Mouse (Mus musculus): ENCODE measurements around the gene Bora. TPM values are rescaled to one million over a fixed set of nuclear protein-coding genes. Genes with fewer than 3 reads are reported as not detected.
"Not testable (repeated sequence)": the region's sequence is repeated elsewhere in the genome, so short reads cannot be mapped to it uniquely, and the experiment has no call there.

Gene Bora
- total and polyA plus RNA-seq, 2 experiments from 2014 or later = 8.2 to 13.3 TPM

GRCm38 (mm10) chr14:99029987-99030386 is 16.0 kb upstream of the Bora start:
- no peak overlapping the region for H3K4me3 ChIP-seq (ENCODE audit: low read length)
- 73% methylated on average over 5 of the region's 5 CpGs for WGBS

GRCm38 (mm10) chr14:99031337-99031873 is 14.6 kb upstream of the Bora start:
- H3K36me3 ChIP-seq (ENCODE audit: insufficient read depth, low read length) = peaks cover 3% of the 10 kb centered on the region; the same call in 1 of the 2 replicates
- no peaks in the 10 kb centered on the region for H3K9me3 ChIP-seq (ENCODE audit: low read length)
- DNase-seq (ENCODE audit: low spot score) (no peak), ATAC-seq (no peak)
- no peak overlapping the region for H3K4me3 ChIP-seq (ENCODE audit: low read length)
- no peak for TF ChIP-seq CTCF (IDR thresholded peaks at IDR 0.05; ENCODE audit: low read depth)
- H3K4me1 ChIP-seq (ENCODE audit: insufficient read depth, low read length) = no peaks in the 10 kb centered on the region
- 83% methylated on average over 5 of the region's 5 CpGs for WGBS
- no peak overlapping the region for H3K4me2 ChIP-seq (ENCODE audit: low read depth, low read length)
- H3K9ac ChIP-seq (replicated peaks; ENCODE audit: low read length) = no peak overlapping the region
- no peak overlapping the region for H3K27ac ChIP-seq
- H3K27me3 ChIP-seq (ENCODE audit: insufficient read depth, low read length) = no peaks in the 10 kb centered on the region

More at GRCm38 (mm10) chr14:99029987-99030386, 16.0 kb upstream of the Bora start:
- DNase-seq (ENCODE audit: low spot score) (no peak), ATAC-seq (no peak)
- Histone ChIP-seq H3K27ac (no peak overlapping the region), H3K36me3 (ENCODE audit: insufficient read depth, low read length) (no peaks in the 10 kb centered on the region), H3K9ac (replicated peaks; ENCODE audit: low read length) (no peak overlapping the region), H3K27me3 (ENCODE audit: insufficient read depth, low read length) (no peaks in the 10 kb centered on the region), H3K4me2 (ENCODE audit: low read depth, low read length) (no peak overlapping the region), H3K4me1 (ENCODE audit: insufficient read depth, low read length) (no peaks in the 10 kb centered on the region), H3K9me3 (ENCODE audit: low read length) (no peaks in the 10 kb centered on the region)
- no peak for TF ChIP-seq CTCF (IDR thresholded peaks at IDR 0.05; ENCODE audit: low read depth)

DNA sequence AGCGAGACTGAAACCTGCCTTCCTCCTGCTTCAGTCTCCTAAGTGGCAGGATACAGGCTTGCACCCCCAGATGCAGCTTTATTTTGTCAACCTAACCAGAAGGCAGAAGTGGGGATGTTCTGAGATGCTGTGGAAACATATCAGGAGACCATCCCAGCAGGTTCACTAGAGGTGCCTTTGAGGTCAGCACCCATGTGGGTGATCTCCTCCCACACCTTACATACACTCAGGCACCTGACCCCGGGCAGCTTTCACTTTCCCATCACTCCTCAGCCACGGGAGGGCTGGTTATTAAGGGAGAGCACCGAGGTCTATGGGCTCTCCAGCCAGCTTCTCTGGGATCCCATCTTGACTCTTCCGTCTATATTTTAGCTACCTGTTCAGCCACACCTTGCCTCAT is 13.4 kb upstream of the Bora start:
- ATAC-seq = 0 out of 2 replicates have a peak, but pooled peaks have one; percentile 38
- no peak overlapping the region for H3K4me3 ChIP-seq (ENCODE audit: low read length)
- TF ChIP-seq CTCF (IDR thresholded peaks at IDR 0.05; ENCODE audit: low read depth) = no peak
- H3K4me1 ChIP-seq (ENCODE audit: insufficient read depth, low read length) = no peaks in the 10 kb centered on the region
- 81% methylated on average over 5 of the region's 5 CpGs for WGBS
- H3K27ac ChIP-seq = no peak overlapping the region
- DNase-seq (ENCODE audit: low spot score) = no peak
- H3K36me3 ChIP-seq (ENCODE audit: insufficient read depth, low read length) = peaks cover 3% of the 10 kb centered on the region; the same call in 1 of the 2 replicates
- no peak overlapping the region for H3K4me2 ChIP-seq (ENCODE audit: low read depth, low read length)
- H3K27me3 ChIP-seq (ENCODE audit: insufficient read depth, low read length) = no peaks in the 10 kb centered on the region
- H3K9ac ChIP-seq (replicated peaks; ENCODE audit: low read length) = no peak overlapping the region
- H3K9me3 ChIP-seq (ENCODE audit: low read length) = no peaks in the 10 kb centered on the region

DNA sequence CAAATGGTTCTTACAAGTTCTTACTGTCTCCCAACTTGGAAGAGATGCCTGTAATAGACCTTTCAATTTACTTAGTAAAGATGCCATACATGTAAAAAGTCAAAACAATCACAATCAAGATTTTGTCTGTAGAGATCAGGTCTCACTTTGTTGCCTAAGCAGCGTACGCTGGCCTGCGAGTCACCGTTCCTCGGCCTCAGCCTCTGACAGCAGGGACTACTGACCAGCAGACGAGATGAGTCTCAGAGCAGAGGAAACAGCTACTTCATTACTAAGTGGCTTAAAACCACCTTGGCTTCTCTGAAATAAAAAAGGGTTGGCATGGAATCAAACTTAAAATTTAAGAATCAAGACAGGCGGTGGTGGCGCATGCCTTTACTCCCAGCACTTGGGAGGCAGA is 11.2 kb upstream of the Bora start:
- not testable (repeated sequence) for DNase-seq (ENCODE audit: low spot score); ATAC-seq; H3K27me3 ChIP-seq (ENCODE audit: insufficient read depth, low read length)

DNA sequence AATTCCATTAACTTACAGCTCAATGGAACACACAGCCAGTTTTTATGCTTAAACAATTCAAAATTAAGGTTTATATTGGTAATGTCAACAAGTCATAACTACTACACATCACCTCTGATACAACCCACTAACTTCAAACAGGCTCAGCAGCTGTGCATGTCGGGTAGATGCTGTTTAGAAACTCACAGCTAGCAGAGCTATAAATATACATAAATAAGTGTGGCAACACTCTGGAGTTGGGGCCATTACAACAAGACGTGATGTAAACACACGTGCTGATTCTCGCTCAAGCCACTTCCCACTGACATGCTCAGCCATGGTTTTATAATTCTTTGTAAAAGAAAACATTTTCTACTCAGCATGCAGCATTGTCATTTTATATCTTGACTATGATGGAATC is 10.0 kb upstream of the Bora start:
- ATAC-seq = no peak
- no peak overlapping the region for H3K4me2 ChIP-seq (ENCODE audit: low read depth, low read length)

More for the DNA sequence above, 11.2 kb upstream of the Bora start:
- H3K36me3 ChIP-seq (ENCODE audit: insufficient read depth, low read length); H3K9me3 ChIP-seq (ENCODE audit: low read length); H3K4me3 ChIP-seq (ENCODE audit: low read length); H3K4me1 ChIP-seq (ENCODE audit: insufficient read depth, low read length); H3K4me2 ChIP-seq (ENCODE audit: low read depth, low read length); H3K27ac ChIP-seq; H3K9ac ChIP-seq (replicated peaks; ENCODE audit: low read length): not testable (repeated sequence)
- WGBS = 92% methylated on average over 8 of the region's 8 CpGs

DNA sequence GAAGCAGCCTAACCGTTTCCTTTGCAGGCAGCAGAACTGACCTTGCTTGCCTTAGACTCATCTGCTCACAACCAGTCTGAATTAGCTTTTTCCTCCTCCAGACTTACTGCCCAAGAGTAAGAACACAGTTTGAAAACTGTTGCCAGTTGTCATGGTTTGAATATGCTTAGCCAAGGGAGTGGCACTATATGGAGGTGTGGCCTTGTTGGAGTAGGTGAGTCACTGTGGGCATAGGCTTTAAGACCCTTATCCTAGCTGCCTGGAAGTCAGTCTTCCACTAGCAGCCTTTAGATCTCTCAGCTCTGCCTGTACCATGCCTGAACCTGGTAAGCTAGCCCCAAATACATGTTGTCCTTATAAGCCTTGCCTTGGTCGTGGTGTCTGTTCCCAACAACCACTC is 8.3 kb upstream of the Bora start:
- no peak for TF ChIP-seq CTCF (IDR thresholded peaks at IDR 0.05; ENCODE audit: low read depth)
- Histone ChIP-seq H3K4me1 (ENCODE audit: insufficient read depth, low read length) (no peaks in the 10 kb centered on the region), H3K4me3 (ENCODE audit: low read length) (no peak overlapping the region), H3K9ac (replicated peaks; ENCODE audit: low read length) (no peak overlapping the region), H3K36me3 (ENCODE audit: insufficient read depth, low read length) (peaks cover 8% of the 10 kb centered on the region; the same call in 1 of the 2 replicates), H3K9me3 (ENCODE audit: low read length) (no peaks in the 10 kb centered on the region), H3K27me3 (ENCODE audit: insufficient read depth, low read length) (no peaks in the 10 kb centered on the region), H3K4me2 (ENCODE audit: low read depth, low read length) (no peak overlapping the region), H3K27ac (no peak overlapping the region)
- ATAC-seq (no peak), DNase-seq (ENCODE audit: low spot score) (no peak)
- 86% methylated on average over 2 of the region's 2 CpGs for whole genome bisulfite sequencing

More for the DNA sequence above, 10.0 kb upstream of the Bora start:
- H3K4me1 ChIP-seq (ENCODE audit: insufficient read depth, low read length) = no peaks in the 10 kb centered on the region
- H3K36me3 ChIP-seq (ENCODE audit: insufficient read depth, low read length) = peaks cover 8% of the 10 kb centered on the region; the same call in 1 of the 2 replicates
- no peak overlapping the region for H3K9ac ChIP-seq (replicated peaks; ENCODE audit: low read length)
- no peak overlapping the region for H3K4me3 ChIP-seq (ENCODE audit: low read length)
- no peaks in the 10 kb centered on the region for H3K9me3 ChIP-seq (ENCODE audit: low read length)
- no peak overlapping the region for H3K27ac ChIP-seq
- no peak for DNase-seq (ENCODE audit: low spot score)
- H3K27me3 ChIP-seq (ENCODE audit: insufficient read depth, low read length) = no peaks in the 10 kb centered on the region
- WGBS = 81% methylated on average over 4 of the region's 4 CpGs
- no peak for TF ChIP-seq CTCF (IDR thresholded peaks at IDR 0.05; ENCODE audit: low read depth)

GRCm38 (mm10) chr14:99039308-99039707 is 6.7 kb upstream of the Bora start:
- not testable (repeated sequence) for H3K36me3 ChIP-seq (ENCODE audit: insufficient read depth, low read length); DNase-seq (ENCODE audit: low spot score); H3K4me2 ChIP-seq (ENCODE audit: low read depth, low read length); H3K4me3 ChIP-seq (ENCODE audit: low read length); ATAC-seq; H3K27ac ChIP-seq; H3K27me3 ChIP-seq (ENCODE audit: insufficient read depth, low read length); H3K9ac ChIP-seq (replicated peaks; ENCODE audit: low read length); H3K9me3 ChIP-seq (ENCODE audit: low read length); H3K4me1 ChIP-seq (ENCODE audit: insufficient read depth, low read length)
- WGBS = 47% methylated on average over 5 of the region's 5 CpGs

All from hindbrain, postnatal 0 days (tissue).